Mouse (Mus musculus): Measurements from ENCODE around the gene Btnl2. TPM values are rescaled to one million over a fixed set of nuclear protein-coding genes. Genes with fewer than 3 reads are reported as not detected.

Gene Btnl2
- total RNA-seq, 1 experiment from 2014 or later: 0.26 TPM

- peak; percentile 90 for DNase-seq
Measured at GRCm38 (mm10) chr17:34398711-34399393, 44.2 kb downstream of the Btnl2 start, which contains the start of gene BC051142. BC051142 (plus strand) TSS chr17:34398820.

- no peak for DNase-seq
Measured at GRCm38 (mm10) chr17:34399394-34399715, 44.7 kb downstream of the Btnl2 start.

- peak; percentile 81 for DNase-seq
Measured at GRCm38 (mm10) chr17:34411117-34411516, 56.5 kb downstream of the Btnl2 start.

Other genes starting within 250 kb of the Btnl2 start
- 8.0 and 18.8 TPM in 2 replicates for gene H2-DMa, start 235.3 kb upstream of the Btnl2 start, total RNA-seq (2021)
- 198 and 203 TPM in 2 replicates for gene Brd2, start 232.2 kb upstream of the Btnl2 start, total RNA-seq (2021)
- 2.7 and 17.0 TPM in 2 replicates for gene H2-DMb2, start 211.5 kb upstream of the Btnl2 start, total RNA-seq (2021)
- 3.6 and 8.3 TPM in 2 replicates for gene H2-DMb1, start 201.8 kb upstream of the Btnl2 start, total RNA-seq (2021)
- gene Tap1, start 167.3 kb upstream of the Btnl2 start, total RNA-seq (2021): 11.1 and 20.4 TPM in 2 replicates
- gene Psmb9, start 167.1 kb upstream of the Btnl2 start, total RNA-seq (2021): 6.9 and 12.2 TPM in 2 replicates
- gene Psmb8, start 157.1 kb upstream of the Btnl2 start, total RNA-seq (2021): 21.0 and 33.6 TPM in 2 replicates
- 33.2 and 34.9 TPM in 2 replicates for gene Tap2, start 151.3 kb upstream of the Btnl2 start, total RNA-seq (2021)
- 1.3 and 16.6 TPM in 2 replicates for gene H2-Ob, start 115.9 kb upstream of the Btnl2 start, total RNA-seq (2021)
- gene H2-Ab1, start 97.1 kb upstream of the Btnl2 start, total RNA-seq (2021): 19.8 and 71.0 TPM in 2 replicates
- gene H2-Aa, start 67.0 kb upstream of the Btnl2 start, total RNA-seq (2021): 21.7 and 108 TPM in 2 replicates
- gene H2-Eb1, start 49.0 kb upstream of the Btnl2 start, total RNA-seq (2021): 22.8 and 92.3 TPM in 2 replicates
- 1.1 TPM in 1 of 2 replicates, not detected in the other for gene H2-Eb2, start 29.2 kb upstream of the Btnl2 start, total RNA-seq (2021)
- gene Btnl1, start 22.3 kb downstream of the Btnl2 start, total RNA-seq (2021): 0.23 TPM in 1 of 2 replicates, not detected in the other
- 1.2 and 2.4 TPM in 2 replicates for gene BC051142, start 44.0 kb downstream of the Btnl2 start, total RNA-seq (2021)
- not detected in 2 replicates for gene Btnl4, start 122.5 kb downstream of the Btnl2 start, total RNA-seq (2021)
- gene Btnl6, start 162.5 kb downstream of the Btnl2 start, total RNA-seq (2021): not detected in 2 replicates
- gene Notch4, start 209.4 kb downstream of the Btnl2 start, total RNA-seq (2021): 34.1 and 39.3 TPM in 2 replicates
- 6.3 and 16.3 TPM in 2 replicates for gene Gpsm3, start 235.0 kb downstream of the Btnl2 start, total RNA-seq (2021)
- gene Pbx2, start 236.4 kb downstream of the Btnl2 start, total RNA-seq (2021): 37.2 and 42.2 TPM in 2 replicates
- 1.7 and 2.4 TPM in 2 replicates for gene Ager, start 243.0 kb downstream of the Btnl2 start, total RNA-seq (2021)
- 72.5 and 76.9 TPM in 2 replicates for gene Rnf5, start 248.9 kb downstream of the Btnl2 start, total RNA-seq (2021)
- 101 and 103 TPM in 2 replicates for gene Agpat1, start 249.4 kb downstream of the Btnl2 start, total RNA-seq (2021)

All from adrenal gland, postnatal 14 days (tissue).